Mouse (Mus musculus) olfactory bulb, adult 2 months (tissue): ENCODE data around the gene Olfr624.

Experiments
- CTCF ChIP-seq: fragments of 200-500 bp; IDR thresholded peaks from 2 replicates; pipeline ENCODE4 v1.5.1; 2012; ENCODE audit warnings: low read depth, mild to moderate bottlenecking, low read length, moderate library complexity; ENCODE audit not compliant: insufficient read depth
- POLR2A ChIP-seq: fragments of 200-500 bp; IDR thresholded peaks from 2 replicates; pipeline ENCODE4 v1.6.1; 2012; ENCODE audit warnings: mild to moderate bottlenecking, low read depth, low read length, moderate library complexity; ENCODE audit not compliant: insufficient read depth

DNA sequence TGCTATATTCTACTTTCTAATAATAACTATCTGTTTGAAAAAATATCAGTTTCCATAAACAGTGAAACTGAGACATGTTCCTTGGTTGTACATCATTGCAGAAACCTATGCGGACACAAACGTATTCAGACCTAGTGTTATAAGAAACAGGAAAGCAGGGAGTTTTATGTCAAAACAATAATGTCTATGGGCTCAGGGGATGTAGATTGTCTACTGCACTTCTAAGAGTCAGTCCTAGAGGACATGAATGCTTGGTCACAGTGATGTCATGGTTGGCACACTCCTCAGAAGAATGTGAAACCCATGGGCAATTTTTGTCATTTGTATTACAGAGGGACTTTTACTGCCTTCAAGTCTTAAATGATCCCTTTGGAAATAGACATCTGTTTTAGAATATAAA is at the start of gene Olfr624:
- TF ChIP-seq POLR2A, result no peak
- TF ChIP-seq CTCF, result no peak
